Mouse (Mus musculus): Measurements from ENCODE around the gene Kif13a. TPM values are rescaled to one million over a fixed set of nuclear protein-coding genes. Genes with fewer than 3 reads are reported as not detected.

The Kif13a gene
- total RNA-seq, 2 experiments from 2014 or later: 61.0 to 67.1 TPM

DNA sequence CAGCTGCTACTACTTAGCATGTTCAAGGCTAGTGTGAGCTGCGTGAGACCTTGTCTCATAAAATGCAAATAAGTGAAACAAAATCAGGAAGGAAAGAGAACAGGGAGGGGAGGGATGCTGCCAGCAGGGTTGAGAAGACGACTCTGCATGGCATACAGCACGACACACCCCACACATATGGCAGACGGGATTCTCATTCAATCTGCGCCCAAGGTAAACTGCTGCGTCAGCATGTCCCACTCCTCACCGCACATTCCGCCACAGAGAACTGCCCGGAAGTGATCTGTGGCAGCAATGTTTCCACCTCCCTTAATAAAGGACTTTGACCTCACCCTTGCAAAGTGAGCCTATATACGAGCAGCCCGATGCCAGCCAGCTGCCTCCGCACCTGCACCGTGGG lies 4.0 kb downstream of the Kif13a start:
- DNase-seq (ENCODE audit: low spot score in 2 of 2): no peak

- DNase-seq (ENCODE audit: low spot score in 2 of 2): no peak
Measured at GRCm38 (mm10) chr13:46921559-46921958, 8.1 kb downstream of the Kif13a start.

GRCm38 (mm10) chr13:46919797-46920196 lies 9.9 kb downstream of the Kif13a start:
- DNase-seq (ENCODE audit: low spot score in 2 of 2): no peak

DNA sequence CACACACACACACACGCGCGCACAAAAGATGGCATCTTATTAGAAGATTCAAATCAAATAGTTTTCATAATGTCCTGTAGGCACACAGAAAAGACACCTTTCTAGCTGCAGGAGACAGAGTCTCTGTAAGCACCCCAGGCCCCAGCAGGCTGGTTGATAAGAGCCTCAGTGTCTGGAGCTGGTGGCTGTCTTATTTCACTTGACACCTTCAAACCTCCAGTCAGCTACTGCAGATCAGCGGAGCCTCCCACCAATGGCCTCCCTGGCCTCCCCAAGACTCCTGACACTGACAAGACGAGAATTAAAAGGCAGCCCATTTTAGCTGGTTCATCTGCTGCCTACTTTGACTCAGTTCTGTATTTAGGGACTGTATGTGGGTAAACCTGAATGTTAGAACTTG lies 11.2 kb downstream of the Kif13a start:
- no peak for DNase-seq (ENCODE audit: low spot score in 2 of 2)

DNA sequence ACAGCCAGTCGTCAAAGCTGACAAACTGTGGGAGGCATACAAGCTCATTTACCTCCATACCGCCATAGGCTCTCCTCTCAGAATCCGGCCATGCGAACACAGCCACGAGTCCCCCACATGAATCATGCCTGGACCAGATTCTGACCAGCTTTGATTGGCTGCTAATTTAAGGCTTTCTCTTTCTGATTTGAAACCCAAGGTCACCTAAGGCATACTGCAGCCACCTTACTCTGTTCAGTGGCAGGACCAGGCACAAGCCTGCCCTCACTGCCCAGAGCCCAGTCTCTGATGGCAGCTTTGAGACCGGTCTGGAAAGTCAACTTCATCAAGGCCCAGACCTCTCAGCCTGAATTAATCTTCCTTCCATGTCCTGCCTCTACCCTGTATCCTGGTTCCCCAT lies 17.7 kb downstream of the Kif13a start:
- DNase-seq (ENCODE audit: low spot score in 2 of 2): no peak

DNA sequence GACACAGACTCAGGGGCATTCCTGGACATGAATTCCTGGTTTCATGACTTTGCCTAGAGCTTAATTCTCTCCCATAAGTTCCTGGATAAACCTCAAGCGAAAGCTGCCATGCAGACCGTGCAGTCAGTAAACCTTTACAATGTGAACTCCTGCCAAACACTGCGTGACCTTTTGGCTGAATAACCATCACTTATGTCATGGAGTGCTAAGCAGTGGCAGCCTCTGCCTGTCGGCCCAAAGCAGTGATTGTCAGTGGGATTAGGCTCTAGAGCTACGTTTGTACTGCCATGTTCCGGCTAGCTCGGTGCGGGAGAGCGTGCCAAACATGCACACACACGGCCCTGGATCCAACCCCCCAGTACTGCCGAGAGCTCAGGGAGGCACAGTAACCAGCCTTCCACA lies 18.6 kb downstream of the Kif13a start:
- DNase-seq (ENCODE audit: low spot score in 2 of 2): no peak

DNA sequence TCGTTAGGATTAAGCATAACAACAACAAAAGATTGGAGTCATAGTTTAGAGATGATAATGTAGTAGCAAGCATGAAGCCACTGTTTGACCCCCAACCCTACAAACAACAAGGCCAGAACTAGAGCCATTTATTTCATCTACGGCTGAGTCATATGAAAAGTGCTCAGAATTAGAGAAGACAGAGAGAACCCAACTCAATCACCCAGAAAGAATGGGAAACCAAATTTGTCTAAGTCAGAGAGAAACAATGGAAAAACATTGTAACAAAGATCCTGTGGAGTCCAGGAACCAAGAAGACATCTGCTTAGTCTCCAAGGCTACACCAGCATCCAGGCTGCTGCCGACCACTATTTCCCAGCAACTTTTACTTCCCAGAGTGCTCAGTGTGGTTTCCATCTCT lies 19.7 kb downstream of the Kif13a start:
- no peak for DNase-seq (ENCODE audit: low spot score in 2 of 2)

GRCm38 (mm10) chr13:46909005-46909565 lies 20.6 kb downstream of the Kif13a start:
- no peak for DNase-seq (ENCODE audit: low spot score in 2 of 2)

DNA sequence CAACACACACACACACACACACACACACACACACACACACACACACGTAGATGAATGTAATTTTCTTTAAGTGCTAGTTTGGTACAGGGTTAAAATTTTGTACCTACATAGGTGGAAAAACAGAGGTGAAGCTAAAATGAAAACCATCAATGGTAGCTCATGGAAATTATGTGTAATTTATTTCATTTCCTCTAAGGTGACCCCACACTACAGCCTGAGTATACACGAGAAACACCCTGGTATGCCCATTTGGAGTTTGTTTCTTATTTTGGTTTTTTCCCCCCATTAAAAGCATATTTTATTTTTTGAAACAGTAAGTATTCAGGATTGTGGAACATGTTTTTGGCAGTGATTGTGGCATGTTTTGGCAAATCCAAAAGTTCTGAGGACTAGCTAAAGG lies 21.3 kb downstream of the Kif13a start:
- no peak for DNase-seq (ENCODE audit: low spot score in 2 of 2)

DNA sequence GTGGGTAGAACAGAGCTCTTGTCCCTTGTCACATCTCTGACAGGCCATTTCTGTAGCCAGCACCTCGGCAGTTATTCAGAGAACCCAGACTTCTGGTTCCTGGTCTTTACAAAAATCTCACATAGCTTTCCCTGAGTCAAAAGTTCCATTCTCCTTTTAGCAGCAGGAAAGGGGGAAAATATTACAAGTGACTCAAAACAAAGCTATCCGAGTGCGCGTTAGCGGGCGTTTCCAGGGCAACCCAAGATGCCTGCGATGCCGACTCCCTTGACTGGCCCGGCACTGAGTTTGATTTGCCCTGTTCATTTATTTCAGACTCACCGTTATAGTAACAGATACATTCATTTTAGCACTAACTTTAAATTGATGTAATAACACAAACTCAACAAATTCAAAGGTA lies 21.8 kb downstream of the Kif13a start:
- DNase-seq (ENCODE audit: low spot score in 2 of 2): no peak

GRCm38 (mm10) chr13:46907115-46907514 lies 22.6 kb downstream of the Kif13a start:
- DNase-seq (ENCODE audit: low spot score in 2 of 2): no peak

DNA sequence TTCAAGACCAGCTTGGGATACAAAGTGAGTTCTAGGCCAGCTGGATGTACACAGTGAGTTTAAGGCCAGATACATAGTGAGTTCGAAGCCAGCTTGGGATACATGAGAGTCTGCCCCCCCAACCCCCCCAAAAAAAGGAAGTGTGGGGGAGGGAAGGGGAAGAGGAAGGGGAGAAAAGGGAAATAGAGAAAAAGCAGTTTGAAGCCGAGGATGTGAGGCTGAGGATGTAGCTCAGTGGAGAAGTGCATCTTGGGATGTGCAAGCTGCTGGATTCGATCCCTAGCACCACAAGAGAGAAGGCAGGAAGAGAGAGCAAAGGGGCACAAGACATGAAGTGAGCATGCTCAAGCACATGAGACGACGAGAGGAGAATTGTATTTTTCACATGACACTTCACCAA lies 23.7 kb downstream of the Kif13a start:
- no peak for DNase-seq (ENCODE audit: low spot score in 2 of 2)

- DNase-seq (ENCODE audit: low spot score in 2 of 2): no peak
Measured at GRCm38 (mm10) chr13:46904982-46905621, 24.6 kb downstream of the Kif13a start.

GRCm38 (mm10) chr13:46902568-46903255 lies 27.0 kb downstream of the Kif13a start:
- no peak for DNase-seq (ENCODE audit: low spot score in 2 of 2)

GRCm38 (mm10) chr13:46900870-46901555 lies 28.7 kb downstream of the Kif13a start:
- DNase-seq (ENCODE audit: low spot score in 2 of 2): no peak

GRCm38 (mm10) chr13:46898837-46899236 lies 30.8 kb downstream of the Kif13a start:
- DNase-seq (ENCODE audit: low spot score in 2 of 2): no peak

DNA sequence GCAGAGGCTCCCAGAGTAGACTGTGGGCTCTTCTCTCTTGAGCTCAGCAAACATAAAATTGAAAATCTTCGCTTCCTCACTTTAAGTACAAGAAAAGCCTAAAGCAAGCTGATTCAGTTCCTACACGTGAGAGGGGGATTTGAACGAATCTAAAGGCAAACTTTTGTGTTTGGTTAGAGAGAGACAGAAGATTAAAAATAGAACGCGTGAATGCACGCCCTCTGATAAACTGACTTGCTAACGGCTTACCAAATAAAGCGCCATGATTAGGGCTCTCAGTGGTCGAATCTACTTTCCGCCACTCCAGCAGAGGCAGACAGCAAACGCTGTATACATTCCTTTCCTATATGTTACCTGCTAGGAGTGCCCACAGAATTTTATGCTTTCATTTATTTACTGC lies 31.3 kb downstream of the Kif13a start:
- no peak for DNase-seq (ENCODE audit: low spot score in 2 of 2)

DNA sequence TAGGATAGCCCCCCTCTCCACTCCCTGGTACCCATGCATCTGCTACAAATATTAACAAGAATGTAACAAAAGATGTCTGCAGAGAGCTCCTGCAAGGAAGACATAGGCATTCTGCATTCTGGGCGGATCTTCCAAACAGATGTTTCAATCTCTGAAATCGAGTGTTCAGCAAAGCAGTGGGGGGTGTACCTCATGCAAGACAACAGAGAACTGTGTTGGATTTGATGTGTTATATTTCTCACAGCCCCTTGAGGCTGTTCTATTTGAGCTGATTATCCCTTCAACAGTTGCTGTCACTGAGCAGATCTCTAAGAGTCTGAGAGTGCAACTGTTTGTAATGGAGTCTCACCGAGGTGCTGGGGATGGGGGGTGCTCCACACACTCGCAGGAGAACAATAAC lies 37.3 kb downstream of the Kif13a start:
- DNase-seq (ENCODE audit: low spot score in 2 of 2): no peak

DNA sequence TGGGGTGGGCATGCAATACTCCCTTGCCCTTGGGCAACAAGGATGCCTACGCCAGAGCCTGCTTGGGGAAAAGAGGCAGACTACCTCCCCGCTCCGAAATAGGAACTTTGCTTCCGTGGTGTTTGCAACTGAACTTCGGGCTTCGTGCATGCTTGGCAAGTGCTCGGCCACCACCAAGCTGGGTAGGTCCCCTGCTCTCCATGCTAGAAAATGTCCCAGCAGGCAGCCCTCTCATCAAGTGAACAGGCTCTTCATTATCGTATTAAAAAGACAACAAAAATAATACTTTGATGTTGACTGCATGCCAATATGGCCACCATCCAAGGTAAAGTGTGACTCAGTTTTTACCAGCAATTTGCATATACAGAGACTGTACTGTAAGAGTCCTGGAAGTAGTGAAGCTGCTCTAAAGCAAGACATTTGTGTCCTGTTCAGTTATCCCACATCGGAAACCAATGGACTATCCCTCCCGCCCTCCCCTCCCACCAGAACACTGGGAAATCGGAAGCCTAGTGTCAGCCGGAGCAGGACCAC lies 41.5 kb downstream of the Kif13a start:
- no peak for DNase-seq (ENCODE audit: low spot score in 2 of 2)

DNA sequence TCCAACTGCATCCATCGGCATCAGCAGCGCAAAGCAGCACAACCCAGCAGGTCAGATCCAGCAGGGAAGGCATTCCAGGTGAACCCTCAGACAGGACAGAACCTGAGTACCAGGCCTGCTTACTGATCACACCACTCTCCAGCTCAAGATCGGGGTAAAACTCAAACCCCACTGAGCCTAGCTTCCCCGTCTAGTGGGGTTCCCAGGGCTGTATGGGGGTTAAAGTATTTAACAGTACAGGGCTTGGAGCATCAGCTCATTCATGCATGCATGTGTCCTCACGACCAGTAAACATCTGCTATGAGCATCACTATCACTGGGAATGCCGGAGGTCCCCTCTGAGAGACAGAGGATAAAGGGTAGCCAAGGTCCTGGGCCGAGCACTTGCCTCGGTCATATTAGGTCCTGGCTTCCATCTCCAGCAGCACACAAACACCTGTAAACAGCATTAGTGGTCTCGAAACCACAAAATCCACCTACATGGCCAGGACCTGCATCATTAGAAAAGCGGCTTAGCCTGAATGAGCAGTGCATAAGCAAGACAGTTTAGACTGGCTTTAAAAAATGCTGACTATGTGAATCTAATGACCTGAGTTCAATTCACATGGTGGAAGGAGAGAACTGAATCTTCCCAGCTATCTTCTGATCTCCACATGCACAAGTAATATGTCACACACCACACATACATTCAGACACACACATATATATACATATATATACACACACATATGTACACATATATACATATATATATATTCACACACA lies 43.0 kb downstream of the Kif13a start:
- no peak for DNase-seq (ENCODE audit: low spot score in 2 of 2)

DNA sequence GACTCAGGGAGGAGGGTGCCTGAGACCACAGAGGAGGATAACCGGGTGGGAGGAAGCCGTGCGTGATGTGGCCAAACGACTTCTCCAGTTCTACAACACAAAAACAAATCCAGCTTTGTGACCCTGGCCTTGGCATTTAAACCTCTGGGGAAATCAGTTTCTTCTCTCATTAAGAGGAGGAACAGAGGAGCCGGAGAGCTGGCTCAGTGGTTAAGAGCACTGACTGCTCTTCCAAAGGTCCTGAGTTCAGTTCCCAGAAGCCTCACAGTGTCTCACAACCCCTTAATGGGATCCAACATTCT lies 44.0 kb downstream of the Kif13a start:
- DNase-seq (ENCODE audit: low spot score in 2 of 2): no peak
